Mouse (Mus musculus) hindbrain, embryonic 13.5 days (tissue): ENCODE measurements at regions not wholly inside any gene's neighbourhood (a gene's known extent, or its start where the extent isn't known, plus 50 kb on each side); places are given as distances from the start of the nearest gene placed in this dataset.

Experiments
- ATAC-seq: fragments of 200-750 bp; cut with Nextera tagmentation; 2 replicates; pipeline ENCODE4 v1.8.0; 2017; ENCODE audit warnings: moderate TSS enrichment; ENCODE audit not compliant: low FRiP score
- H3K27ac ChIP-seq: fragments of 300-500 bp; sonication (generic); 2 replicates; pipeline ENCODE4 v1.5.1; 2015; ENCODE audit warnings: inconsistent platforms, mild to moderate bottlenecking, moderate library complexity
- H3K27me3 ChIP-seq: fragments of 300-500 bp; sonication (generic); 2 replicates; pipeline ENCODE4 v1.6.1; 2015; ENCODE audit warnings: mild to moderate bottlenecking, inconsistent platforms
- H3K36me3 ChIP-seq: fragments of 300-500 bp; sonication (generic); 2 replicates; pipeline ENCODE4 v1.6.1; 2015; ENCODE audit warnings: mild to moderate bottlenecking, inconsistent platforms
- H3K4me1 ChIP-seq: fragments of 300-500 bp; sonication (generic); replicated peaks from 2 replicates; pipeline ENCODE4 v1.6.1; 2015; ENCODE audit warnings: inconsistent platforms
- H3K4me2 ChIP-seq: fragments of 300-500 bp; sonication (generic); 2 replicates; pipeline ENCODE4 v1.6.1; 2015; ENCODE audit warnings: inconsistent platforms, mild to moderate bottlenecking, moderate library complexity
- H3K4me3 ChIP-seq: fragments of 300-500 bp; sonication (generic); 2 replicates; pipeline ENCODE4 v1.5.1; 2015; ENCODE audit warnings: mild to moderate bottlenecking, inconsistent platforms
- H3K9ac ChIP-seq: fragments of 300-500 bp; sonication (generic); 2 replicates; pipeline ENCODE4 v1.6.1; 2015; ENCODE audit warnings: mild to moderate bottlenecking, inconsistent platforms
- H3K9me3 ChIP-seq: fragments of 300-500 bp; sonication (generic); 2 replicates; pipeline ENCODE4 v1.6.1; 2016; ENCODE audit warnings: inconsistent platforms
- WGBS: fragments of 180-500 bp; shearing (Covaris S2); methylation state at CpG from one replicate; pipeline ENCODE4 v1.1.7; 2015; 5-methylcytosine and 5-hydroxymethylcytosine counted together

DNA sequence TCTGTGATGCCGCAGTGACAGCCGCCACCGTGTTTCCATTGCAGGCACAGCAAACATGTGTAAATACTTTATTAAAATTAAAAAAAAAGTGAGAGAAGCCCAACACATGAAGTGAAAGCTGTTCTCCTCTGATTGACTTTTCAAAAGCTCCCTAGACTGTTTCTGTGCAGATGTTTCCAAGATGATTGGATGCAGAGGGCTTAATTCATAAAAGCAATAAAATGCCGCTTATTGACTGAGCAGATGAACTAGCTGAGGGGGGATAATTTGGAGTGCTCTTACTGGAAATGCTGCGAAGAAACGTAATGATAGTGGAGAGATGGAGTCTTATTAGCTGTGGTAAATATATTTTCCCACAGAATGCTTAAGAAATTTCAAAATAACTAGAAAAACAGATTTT, 170.4 kb downstream of the Rnf144a start:
- H3K9ac ChIP-seq, result no peak overlapping the region
- H3K9me3 ChIP-seq, result no peaks in the 10 kb centered on the region
- no peaks in the 10 kb centered on the region for H3K4me1 ChIP-seq
- WGBS, result 84% methylated on average over 6 of the region's 6 CpGs
- H3K27me3 ChIP-seq, result no peaks in the 10 kb centered on the region
- no peak overlapping the region for H3K4me2 ChIP-seq
- H3K36me3 ChIP-seq, result no peaks in the 10 kb centered on the region
- no peak overlapping the region for H3K27ac ChIP-seq
- ATAC-seq, result no peak
- H3K4me3 ChIP-seq, result no peak overlapping the region

DNA sequence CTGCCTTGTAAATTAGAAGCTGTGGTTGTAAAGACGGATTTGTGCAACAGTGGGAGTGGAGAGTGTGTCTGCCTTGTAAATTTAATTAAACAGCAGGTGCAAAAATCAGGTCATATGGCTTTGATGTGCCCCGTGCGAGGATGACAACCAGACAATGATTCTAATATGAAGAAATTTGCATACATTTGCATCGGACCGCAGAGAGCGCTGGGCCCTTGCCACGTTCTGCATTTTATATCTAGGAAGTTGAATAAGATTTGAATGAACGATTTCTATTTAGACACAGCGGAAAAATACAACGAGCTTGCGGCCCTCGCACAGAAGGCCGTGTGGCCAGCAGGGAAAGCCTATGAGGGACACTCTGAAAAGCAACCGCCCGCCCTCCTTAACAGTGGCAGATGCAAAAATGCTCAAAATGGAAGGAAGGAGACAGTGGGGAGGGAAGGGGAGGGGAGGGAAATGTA, 187.5 kb downstream of the Rnf144a start:
- Histone ChIP-seq H3K27me3 (no peaks in the 10 kb centered on the region), H3K9me3 (no peaks in the 10 kb centered on the region), H3K4me3 (no peak overlapping the region), H3K9ac (no peak overlapping the region), H3K27ac (peak overlapping the region; percentile 77), H3K36me3 (no peaks in the 10 kb centered on the region), H3K4me2 (no peak overlapping the region), H3K4me1 (peaks cover 7% of the 10 kb centered on the region)
- 41% methylated on average over 15 of the region's 15 CpGs for WGBS
- ATAC-seq, result peak; percentile 69; the same call in 1 of the 2 replicates

DNA sequence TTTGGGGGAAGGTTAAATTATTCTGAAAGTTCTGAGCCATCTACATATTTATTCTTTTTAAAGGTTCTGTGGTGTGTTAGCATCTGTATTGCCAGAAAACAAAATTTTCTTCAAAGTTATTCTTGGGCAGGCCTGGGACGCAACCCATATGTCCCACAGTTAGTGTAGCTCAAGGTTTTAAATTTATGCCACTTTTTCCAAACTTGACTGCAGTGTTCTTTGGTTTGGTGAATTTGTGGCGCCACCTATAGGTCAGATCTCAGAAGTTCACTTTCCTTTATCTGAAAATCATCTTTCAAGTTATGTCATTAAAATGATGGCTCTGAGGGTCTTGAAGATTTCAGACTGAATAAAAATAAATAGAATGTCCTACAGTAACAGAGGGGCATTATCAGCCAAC, 188.7 kb downstream of the Rnf144a start:
- Histone ChIP-seq H3K27ac (no peak overlapping the region), H3K4me3 (no peak overlapping the region), H3K36me3 (no peaks in the 10 kb centered on the region), H3K9me3 (no peaks in the 10 kb centered on the region), H3K27me3 (no peaks in the 10 kb centered on the region), H3K9ac (no peak overlapping the region), H3K4me1 (peaks cover 7% of the 10 kb centered on the region), H3K4me2 (no peak overlapping the region)
- 14% methylated on average over 2 of the region's 2 CpGs for WGBS
- ATAC-seq, result no peak

DNA sequence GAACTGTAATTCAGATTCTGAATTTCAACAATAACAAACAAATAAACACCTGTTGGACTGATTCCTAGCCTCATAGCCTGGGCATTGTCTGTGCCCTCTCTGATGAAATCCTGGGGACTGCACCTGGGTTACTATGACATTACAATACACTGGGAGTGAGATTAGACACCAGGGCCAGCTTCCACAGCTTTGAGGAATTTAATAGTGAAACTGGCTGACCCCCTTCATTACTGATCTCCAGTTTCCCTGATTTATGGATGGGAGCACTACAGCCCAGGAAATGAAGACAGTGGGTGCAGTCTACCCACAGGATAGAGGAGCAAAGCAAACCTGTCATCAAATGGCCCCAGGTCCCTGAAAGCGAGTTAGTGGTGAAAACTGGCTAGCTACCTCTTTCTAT, 202.6 kb downstream of the Rnf144a start:
- Histone ChIP-seq H3K27ac (no peak overlapping the region), H3K36me3 (no peaks in the 10 kb centered on the region), H3K27me3 (no peaks in the 10 kb centered on the region), H3K4me3 (no peak overlapping the region), H3K9me3 (no peaks in the 10 kb centered on the region), H3K4me2 (no peak overlapping the region), H3K4me1 (peaks cover 14% of the 10 kb centered on the region; the same call in 1 of the 2 replicates), H3K9ac (no peak overlapping the region)
- ATAC-seq, result no peak
- WGBS, result 82% methylated on average over 1 of the region's 1 CpGs

DNA sequence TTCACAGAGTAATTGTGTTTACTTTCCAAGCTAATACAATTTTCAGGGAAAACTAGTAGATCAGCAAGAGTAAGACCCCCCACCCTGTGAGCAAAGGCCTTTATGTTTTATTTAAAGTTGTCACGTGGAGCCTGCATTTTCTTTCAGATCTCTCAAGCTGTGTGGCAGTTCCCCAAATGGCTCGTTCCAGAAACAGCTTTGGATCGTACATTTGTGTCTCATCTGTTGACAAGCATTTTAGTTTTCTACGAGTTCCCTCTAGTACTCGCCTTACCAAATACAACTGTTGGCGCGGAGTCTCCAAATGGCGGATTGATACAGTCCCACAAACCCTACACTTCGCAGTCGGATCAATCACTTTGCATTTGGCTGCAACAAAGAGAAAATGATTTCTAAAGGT, 203.6 kb downstream of the Rnf144a start:
- no peaks in the 10 kb centered on the region for H3K9me3 ChIP-seq
- no peak overlapping the region for H3K4me3 ChIP-seq
- H3K36me3 ChIP-seq, result no peaks in the 10 kb centered on the region
- no peak overlapping the region for H3K4me2 ChIP-seq
- ATAC-seq, result no peak
- H3K27me3 ChIP-seq, result no peaks in the 10 kb centered on the region
- 63% methylated on average over 10 of the region's 10 CpGs for WGBS
- H3K27ac ChIP-seq, result no peak overlapping the region
- peaks cover 14% of the 10 kb centered on the region; the same call in 1 of the 2 replicates for H3K4me1 ChIP-seq
- H3K9ac ChIP-seq, result no peak overlapping the region

DNA sequence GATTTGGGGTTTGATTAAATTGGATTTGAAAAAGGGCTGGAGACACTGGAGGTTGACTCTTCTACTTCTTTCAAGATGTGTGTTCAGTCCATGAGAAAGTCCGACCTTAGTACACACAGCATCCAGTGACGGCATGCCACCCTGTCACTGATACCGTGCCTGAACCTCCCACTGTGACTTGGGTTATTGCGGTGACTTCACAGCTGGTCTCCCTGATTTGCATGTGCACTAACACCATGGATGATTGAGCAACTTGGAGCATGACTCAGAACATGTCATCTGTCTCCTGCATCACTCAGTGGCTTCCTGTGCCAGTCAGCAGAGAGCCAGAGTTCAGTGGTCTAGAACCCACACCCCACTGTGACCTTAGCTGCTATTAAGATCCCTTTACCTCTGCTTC, 208.3 kb downstream of the Rnf144a start:
- peaks cover 11% of the 10 kb centered on the region; the same call in 1 of the 2 replicates for H3K4me1 ChIP-seq
- H3K4me3 ChIP-seq, result no peak overlapping the region
- H3K27ac ChIP-seq, result no peak overlapping the region
- ATAC-seq, result no peak
- H3K9me3 ChIP-seq, result no peaks in the 10 kb centered on the region
- no peak overlapping the region for H3K9ac ChIP-seq
- H3K27me3 ChIP-seq, result no peaks in the 10 kb centered on the region
- no peaks in the 10 kb centered on the region for H3K36me3 ChIP-seq
- whole genome bisulfite sequencing, result 68% methylated on average over 4 of the region's 4 CpGs
- H3K4me2 ChIP-seq, result no peak overlapping the region

DNA sequence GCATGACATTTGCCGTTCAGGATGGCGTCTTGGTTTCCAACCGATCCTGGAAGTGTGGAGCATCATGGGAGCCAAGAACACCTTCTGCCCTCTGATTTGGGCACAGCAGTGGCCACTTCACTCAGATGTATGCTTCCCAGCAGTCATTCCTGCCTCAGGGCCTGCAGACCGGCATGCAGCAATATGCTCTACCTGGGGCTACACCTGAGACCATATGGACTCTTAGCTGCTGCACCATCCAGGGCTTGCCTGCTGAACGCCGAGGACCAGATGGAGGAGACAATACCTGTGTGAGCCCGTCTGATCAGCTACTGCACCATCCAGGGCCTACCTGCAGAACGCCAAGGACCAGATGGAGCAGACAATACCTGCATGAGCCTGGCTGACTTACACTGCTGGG, 209.0 kb downstream of the Rnf144a start:
- ATAC-seq, result no peak
- Histone ChIP-seq H3K9ac (no peak overlapping the region), H3K4me1 (0 out of 2 replicates have a peak, but pooled peaks cover 3% of the 10 kb centered on the region), H3K36me3 (no peaks in the 10 kb centered on the region), H3K4me3 (no peak overlapping the region), H3K27ac (no peak overlapping the region), H3K9me3 (no peaks in the 10 kb centered on the region), H3K4me2 (no peak overlapping the region), H3K27me3 (no peaks in the 10 kb centered on the region)
- WGBS, result 90% methylated on average over 8 of the region's 8 CpGs

DNA sequence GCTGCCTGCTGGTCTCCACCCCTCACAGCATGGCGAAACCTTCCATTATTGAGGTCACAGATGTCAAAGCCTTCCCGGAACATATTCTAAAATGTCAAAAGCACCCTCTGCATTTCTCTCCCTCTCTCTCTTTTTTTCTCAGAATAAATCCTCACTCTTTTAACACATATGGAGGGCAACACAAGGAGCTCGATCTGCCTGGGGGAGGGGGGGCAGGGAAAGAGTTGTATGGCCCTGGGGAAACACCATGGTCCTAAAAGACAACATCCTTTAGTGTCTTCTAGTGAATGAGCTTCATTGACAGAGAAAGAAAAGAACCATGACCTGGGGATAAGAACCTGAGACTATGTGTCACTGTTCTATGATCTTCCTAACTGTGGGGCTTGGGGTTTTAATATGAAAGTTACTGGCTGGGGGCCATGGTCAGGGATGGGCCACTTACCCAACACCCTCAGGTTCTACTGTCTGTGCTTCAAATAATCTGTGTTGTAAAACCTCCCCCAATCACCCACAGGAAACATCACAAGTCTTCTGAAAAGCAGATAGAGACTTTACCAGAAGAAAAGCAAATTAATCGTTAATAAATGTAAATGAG, 223.0 kb downstream of the Rnf144a start:
- Histone ChIP-seq H3K4me3 (no peak overlapping the region), H3K27me3 (no peaks in the 10 kb centered on the region), H3K4me1 (peaks cover 19% of the 10 kb centered on the region), H3K9ac (no peak overlapping the region), H3K27ac (peak overlapping the region; percentile 80), H3K9me3 (no peaks in the 10 kb centered on the region), H3K4me2 (peak overlapping the region; percentile 19; the same call in 1 of the 2 replicates), H3K36me3 (no peaks in the 10 kb centered on the region)
- no peak; the same call in 1 of the 2 replicates for ATAC-seq
- 28% methylated on average over 4 of the region's 4 CpGs for WGBS

DNA sequence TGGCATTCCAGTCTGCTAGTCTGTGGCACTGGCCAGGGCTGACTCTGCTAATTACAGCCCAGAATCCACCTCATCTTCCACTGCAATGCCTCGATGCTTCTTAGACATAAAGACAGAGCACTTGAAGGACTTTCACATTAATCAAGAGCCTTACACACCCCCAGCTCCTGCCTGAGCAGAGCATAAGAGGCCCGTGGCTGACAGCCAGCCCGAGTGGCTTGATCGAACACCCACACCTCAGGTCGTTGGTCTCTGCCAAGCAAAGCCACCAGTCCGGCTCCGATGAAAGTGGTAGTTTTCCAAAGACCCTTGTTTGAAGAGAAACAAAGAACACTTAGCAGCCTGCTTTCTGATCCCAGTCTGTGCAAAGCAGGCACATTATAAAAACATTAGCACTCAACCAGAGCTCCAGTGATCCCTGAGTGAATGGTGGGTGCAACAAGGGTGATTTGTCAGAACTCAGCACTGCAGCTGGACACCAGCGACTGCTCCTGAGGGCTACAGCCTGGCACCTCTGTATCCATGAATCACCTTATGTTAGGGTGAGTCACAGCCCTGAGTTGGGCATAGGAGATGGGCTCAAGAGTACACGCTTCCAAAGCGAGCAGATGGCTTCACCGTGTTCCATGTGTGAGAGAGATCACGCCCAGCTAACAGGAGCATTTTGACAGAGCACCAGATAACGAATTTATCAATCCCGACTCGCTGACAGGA, 223.6 kb downstream of the Rnf144a start:
- no peak overlapping the region for H3K4me3 ChIP-seq
- no peaks in the 10 kb centered on the region for H3K27me3 ChIP-seq
- H3K27ac ChIP-seq, result peak overlapping the region; percentile 80
- H3K4me2 ChIP-seq, result peak overlapping the region; percentile 19
- H3K4me1 ChIP-seq, result peaks cover 19% of the 10 kb centered on the region
- peak; percentile 88 for ATAC-seq
- 20% methylated on average over 15 of the region's 15 CpGs for WGBS
- H3K9ac ChIP-seq, result no peak overlapping the region
- H3K9me3 ChIP-seq, result no peaks in the 10 kb centered on the region
- H3K36me3 ChIP-seq, result no peaks in the 10 kb centered on the region

DNA sequence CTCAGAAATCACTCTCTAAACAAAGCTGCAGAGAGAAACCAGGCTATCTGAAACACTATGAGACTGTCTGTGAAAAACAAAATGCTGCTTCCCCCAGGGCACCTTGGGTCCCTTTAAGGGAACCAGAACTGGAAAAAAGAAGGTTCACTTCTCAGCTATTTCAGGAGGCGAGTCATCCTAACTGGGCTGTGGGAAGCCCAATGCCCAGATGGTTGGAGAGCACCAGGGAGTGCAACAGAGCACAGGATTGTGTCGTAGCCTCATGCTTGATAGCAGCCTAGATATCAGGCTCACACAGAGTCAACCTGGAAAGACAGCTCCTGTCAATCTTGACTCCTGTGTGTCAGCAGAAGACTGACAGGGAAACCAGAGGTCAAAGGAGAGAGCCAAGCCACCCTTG, 226.1 kb downstream of the Rnf144a start:
- 78% methylated on average over 2 of the region's 2 CpGs for WGBS

DNA sequence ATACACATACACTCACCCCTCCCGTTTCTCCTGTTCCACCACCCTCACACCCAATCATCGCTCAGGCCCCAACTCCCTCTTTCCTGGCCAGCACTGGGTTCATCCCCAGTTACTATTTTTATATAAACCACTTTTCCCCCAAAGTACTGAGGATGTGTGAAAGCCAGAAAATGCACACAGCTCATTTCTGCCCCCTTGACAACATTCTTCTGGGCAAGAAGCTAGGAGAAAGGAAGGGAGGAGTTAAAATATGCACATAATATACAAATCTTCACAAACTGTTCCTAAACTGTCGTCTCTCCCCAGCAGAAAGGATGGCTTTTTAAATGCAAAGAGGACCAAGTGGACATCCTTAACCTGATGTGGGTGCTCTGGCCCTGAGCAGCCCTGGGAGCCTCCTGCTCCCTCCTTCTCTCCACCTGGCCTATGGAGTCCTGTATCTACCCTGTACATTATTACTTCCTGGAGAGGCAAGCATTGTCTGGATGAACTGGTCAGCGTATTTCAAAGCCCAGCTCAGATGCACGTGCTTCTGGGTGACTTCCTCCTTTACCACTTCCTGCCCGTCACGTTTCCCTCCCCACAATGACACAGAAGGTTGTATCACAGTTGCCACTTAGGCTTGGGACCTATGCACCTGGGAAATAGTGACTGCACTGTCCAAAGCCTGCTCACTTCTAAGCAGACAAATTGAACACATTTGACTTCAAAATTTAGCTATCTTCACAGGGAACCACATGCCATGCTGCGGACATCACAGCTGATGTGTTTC, 227.8 kb downstream of the Rnf144a start:
- H3K4me2 ChIP-seq, result no peak overlapping the region
- no peak for ATAC-seq
- H3K36me3 ChIP-seq, result no peaks in the 10 kb centered on the region
- no peak overlapping the region for H3K4me3 ChIP-seq
- 84% methylated on average over 8 of the region's 8 CpGs for WGBS
- H3K27me3 ChIP-seq, result no peaks in the 10 kb centered on the region
- no peak overlapping the region for H3K27ac ChIP-seq
- H3K9me3 ChIP-seq, result no peaks in the 10 kb centered on the region
- no peak overlapping the region for H3K9ac ChIP-seq
- peaks cover 19% of the 10 kb centered on the region for H3K4me1 ChIP-seq

More for the DNA sequence above, 226.1 kb downstream of the Rnf144a start:
- no peaks in the 10 kb centered on the region for H3K36me3 ChIP-seq
- no peak for ATAC-seq
- H3K4me1 ChIP-seq, result peaks cover 19% of the 10 kb centered on the region
- H3K9me3 ChIP-seq, result no peaks in the 10 kb centered on the region
- H3K4me3 ChIP-seq, result no peak overlapping the region
- H3K4me2 ChIP-seq, result no peak overlapping the region
- H3K9ac ChIP-seq, result no peak overlapping the region
- no peaks in the 10 kb centered on the region for H3K27me3 ChIP-seq
- no peak overlapping the region for H3K27ac ChIP-seq

DNA sequence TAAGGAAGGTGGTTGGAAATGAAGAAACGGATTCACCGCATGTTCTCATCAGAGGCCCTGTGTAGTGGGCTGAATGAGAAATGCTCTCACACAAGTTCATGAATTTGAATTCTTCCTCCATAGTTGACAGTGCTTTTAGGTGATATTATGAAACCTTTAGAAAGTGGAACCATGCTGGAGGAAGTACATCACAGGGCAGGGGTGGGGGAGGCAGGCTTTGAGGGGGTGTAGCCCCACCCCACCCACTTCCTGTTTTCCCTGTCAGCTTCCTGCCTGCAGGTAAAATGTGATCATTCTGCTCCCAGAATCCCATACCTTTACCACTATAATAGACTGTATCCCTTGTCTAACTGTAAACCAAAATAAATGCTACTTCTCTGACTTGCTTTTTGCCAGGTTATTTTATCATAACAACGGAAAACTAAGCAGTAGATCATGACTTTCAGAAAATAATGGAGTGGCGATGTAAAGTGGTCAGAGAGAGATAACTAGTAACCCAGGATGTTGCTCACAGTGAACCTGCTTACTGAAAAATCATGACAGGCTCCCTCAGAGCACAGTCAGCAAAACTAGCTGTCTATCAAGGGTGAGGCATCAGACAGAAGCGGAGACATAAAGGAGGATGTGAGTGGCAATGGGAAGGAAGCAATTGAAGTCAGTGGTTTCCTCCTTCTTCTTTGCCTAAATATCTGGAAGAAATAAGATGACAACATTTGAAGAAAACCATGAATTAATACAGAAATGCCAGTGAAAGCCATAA, 230.2 kb downstream of the Rnf144a start:
- Histone ChIP-seq H3K9ac (no peak overlapping the region), H3K4me1 (no peaks in the 10 kb centered on the region), H3K4me3 (no peak overlapping the region), H3K4me2 (no peak overlapping the region), H3K27me3 (no peaks in the 10 kb centered on the region), H3K27ac (no peak overlapping the region), H3K36me3 (no peaks in the 10 kb centered on the region), H3K9me3 (no peaks in the 10 kb centered on the region)
- ATAC-seq, result no peak
- 89% methylated on average over 5 of the region's 5 CpGs for WGBS
